Mouse (Mus musculus) CH12F3 (cell line): ENCODE data around the gene Spns3.

Experiments
- in situ Hi-C: fragments of 300-500 bp; cut with MboI; formaldehyde crosslinking; loops from 2 replicates; pipeline ENCODE4 v1.14.3; 2020; ENCODE audit warnings: low sequenced_read_pairs

Gene Spns3

DNA sequence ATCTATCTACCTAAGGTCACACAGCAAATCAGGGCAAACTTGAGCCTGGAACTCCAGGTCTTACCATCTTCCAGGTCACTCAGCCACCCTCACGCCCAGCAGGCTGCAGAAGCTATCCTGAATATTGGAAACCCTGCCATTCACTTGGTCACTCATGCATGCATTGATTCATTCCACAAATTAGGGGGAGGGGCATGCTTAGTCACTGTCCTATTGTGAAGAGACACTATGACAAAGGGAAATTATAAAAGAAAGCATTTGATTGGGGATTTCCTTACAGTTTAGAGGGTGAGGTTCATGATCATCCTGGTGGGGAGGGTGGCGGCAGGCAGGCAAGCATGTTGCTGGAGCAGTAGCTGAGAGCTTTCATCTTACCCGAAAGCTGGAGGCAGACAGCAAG lies 85.5 kb downstream of the Spns3 start:
- in situ Hi-C loops: no loop called here

DNA sequence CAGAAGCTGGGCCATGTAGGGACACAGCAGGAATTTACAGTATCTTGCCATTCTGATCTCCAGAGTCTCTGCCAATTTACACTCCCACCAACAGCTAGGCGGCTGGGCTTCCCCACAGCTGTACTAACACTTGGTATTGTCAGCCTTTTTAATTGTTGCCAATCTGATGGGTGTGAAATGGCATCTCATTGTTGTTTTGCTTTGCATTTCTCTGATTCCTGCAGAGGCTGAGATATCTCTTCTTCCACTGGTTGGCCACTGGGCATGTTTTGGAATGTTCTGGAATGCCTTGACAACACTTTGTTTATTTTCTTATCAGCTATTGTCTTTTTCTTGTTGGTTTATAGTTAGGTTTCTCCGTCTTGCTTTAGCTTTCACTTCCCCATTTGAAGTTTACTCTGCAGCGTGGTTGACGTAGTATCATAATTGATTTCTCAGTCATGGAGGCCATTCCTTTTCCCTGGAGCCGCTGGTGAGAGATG lies 88.8 kb downstream of the Spns3 start:
- in situ Hi-C loops: no loop called here

- in situ Hi-C loops: no loop called here
Observed at GRCm38 (mm10) chr11:72458502-72458901, 91.8 kb downstream of the Spns3 start.

DNA sequence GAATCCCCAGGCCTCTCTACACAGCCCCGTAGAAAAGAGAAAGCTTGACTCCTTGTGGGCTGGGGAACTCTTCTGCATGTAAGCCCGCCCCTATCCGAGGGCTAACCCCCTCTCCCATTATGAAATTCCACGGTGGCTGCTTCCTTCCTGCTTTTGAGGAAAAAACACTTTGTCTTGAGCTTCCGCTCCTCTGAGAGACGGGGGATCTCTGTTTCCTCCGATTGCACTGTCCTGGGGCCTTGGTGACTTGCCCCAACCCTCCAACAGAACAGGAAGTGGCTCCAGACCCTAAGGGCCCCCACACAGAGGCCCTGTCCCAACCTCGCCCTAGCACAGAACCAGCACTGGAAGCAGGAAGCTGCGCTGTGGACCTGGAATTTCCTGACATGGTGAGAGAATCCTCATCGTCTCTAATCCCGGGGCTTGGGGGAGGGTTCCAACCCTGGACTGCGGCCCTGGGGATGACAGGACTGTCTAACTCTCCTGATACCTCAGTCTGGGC lies 92.3 kb downstream of the Spns3 start:
- in situ Hi-C loops: no loop called here

- in situ Hi-C loops: no loop called here
Observed at GRCm38 (mm10) chr11:72455694-72456093, 94.6 kb downstream of the Spns3 start.

GRCm38 (mm10) chr11:72453105-72453953 lies 97.0 kb downstream of the Spns3 start:
- in situ Hi-C loops: no loop called here

DNA sequence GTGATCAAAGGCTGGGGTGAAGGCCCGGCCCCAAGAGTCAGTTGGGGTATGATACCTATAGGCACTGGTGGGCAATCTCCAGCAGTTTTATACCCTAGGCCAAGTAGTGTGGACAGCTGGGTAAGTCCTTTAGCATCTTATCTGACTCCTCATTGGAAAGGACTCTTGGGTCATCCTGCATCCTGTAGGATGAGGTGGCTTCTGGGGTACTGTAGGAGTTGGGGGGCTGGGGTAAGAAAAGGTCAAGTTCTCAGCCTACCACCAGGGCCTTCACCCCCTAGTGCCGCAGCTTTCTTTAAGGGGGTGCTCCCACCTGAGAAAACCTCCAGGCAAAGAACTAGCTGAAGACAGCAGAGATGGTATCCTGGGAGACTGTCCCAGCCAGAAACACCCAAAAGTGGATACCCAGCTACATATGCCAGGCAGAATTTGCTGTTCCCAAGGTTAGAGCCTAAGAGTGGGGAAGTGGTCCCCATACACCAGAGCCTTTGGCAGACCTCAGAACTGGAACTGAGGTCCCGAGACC lies 98.1 kb downstream of the Spns3 start:
- in situ Hi-C loops: no loop called here

DNA sequence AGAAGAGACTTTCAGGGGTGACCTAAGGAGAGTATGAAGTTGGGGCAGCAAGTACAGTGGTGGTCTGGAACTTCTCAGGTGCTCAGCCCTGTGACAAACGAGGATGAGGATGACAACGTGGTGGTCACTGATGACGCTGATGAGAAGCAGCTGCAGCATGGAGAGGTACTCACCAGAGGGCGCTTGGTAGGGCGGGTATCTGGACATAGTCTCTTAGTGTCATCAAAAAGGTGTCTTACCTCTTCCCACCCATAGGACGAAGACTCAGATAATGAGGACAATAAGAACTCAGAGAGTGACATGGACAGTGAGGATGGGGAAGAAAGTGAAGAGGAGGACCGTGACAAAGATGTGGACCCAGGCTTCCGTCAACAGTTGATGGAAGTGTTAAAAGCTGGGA lies 102.8 kb downstream of the Spns3 start:
- in situ Hi-C loops: loop anchor here (10.0 kb wide), 1 partner anchor 107 kb away; the partner anchor contains the start of gene Spns3

GRCm38 (mm10) chr11:72446311-72447105 lies 103.8 kb downstream of the Spns3 start:
- in situ Hi-C loops: loop anchor here (10.0 kb wide), 1 partner anchor 108 kb away; the partner anchor contains the start of gene Spns3
